Mouse (Mus musculus) cerebral cortex, adult 2 months (tissue): ENCODE results near the gene Map7d1.

Source experiments
- WGBS: fragments of 180-500 bp; shearing (Covaris S2); methylation state at CpG from one replicate; pipeline ENCODE4 v1.1.7; 2018; 5-methylcytosine and 5-hydroxymethylcytosine counted together

The Map7d1 gene

DNA sequence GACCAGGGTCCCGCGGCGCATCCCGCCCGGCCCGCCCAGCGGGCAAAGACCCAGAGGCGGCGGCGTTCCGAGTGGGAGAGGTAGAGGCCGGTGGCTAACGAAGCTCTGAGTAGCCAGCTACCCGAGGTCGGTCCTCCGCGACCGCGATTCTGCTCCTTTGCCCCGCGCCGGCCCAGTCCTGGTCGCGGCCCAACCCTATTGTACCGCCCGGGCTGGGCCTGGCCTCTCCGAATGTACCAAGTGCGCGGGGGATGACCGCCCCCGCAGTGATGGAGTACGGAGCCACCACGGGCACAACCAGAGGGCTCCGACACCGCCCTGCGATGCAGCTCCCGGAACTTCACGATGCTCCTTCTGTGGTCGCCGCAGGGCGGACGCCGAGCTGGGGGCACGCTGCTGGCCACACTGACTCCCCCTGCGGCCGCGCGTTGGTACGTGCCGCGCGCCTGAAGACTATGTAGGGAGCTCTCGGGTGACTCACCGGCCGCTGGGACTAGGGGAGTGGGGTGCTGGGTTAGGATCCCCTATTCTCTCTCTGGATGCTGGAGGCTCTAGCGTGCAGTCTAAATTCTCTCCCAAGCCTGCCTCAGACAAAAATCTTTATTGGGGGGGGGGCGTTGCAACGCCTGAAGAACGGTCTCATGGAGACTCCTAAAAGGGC lies at the start of gene Map7d1:
Map7d1 (minus strand) TSS at position 213 of the 661 bp plus-strand sequence.
- WGBS, result under 1% methylated on average over 59 of the region's 59 CpGs

DNA sequence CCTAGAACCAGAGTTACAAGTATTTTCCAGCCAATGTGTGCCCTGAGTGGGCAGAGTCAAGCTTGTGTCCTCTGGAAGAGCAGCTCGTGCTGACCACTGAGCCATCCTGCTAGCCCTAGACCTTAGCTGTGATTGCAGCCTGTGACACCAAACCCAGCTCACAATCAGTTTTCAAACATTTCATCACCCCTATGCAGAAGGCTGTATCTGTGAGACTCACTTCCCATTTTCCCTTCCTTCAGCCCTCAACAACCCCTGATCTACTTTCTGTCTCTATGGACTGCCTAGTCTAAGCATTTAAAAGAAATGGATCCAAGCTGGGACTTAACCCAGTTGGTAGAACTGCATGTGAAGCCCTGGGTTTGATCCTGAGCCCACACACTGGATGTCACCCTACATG lies 49.3 kb upstream of the Map7d1 start:
- 83% methylated on average over 1 of the region's 1 CpGs for WGBS

DNA sequence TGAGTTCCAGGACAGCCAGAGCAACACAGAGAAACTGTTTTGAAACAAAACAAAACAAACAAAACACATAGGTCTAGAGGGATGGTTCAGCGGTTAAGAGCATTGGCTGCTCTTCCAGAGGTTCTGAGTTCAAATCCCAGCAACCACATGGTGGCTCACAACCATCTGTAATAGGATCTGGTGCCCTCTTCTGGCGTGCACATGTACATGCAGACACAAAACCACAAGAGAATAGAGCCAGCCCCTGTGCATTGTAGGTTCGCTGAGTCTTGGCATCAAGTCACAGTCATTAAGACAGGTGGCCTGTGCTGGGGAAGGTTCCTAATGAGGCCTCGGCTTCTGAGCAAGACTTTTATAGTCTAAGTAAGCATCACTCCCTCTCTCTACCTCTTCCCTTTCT lies 47.7 kb upstream of the Map7d1 start:
- 58% methylated on average over 4 of the region's 4 CpGs for WGBS

DNA sequence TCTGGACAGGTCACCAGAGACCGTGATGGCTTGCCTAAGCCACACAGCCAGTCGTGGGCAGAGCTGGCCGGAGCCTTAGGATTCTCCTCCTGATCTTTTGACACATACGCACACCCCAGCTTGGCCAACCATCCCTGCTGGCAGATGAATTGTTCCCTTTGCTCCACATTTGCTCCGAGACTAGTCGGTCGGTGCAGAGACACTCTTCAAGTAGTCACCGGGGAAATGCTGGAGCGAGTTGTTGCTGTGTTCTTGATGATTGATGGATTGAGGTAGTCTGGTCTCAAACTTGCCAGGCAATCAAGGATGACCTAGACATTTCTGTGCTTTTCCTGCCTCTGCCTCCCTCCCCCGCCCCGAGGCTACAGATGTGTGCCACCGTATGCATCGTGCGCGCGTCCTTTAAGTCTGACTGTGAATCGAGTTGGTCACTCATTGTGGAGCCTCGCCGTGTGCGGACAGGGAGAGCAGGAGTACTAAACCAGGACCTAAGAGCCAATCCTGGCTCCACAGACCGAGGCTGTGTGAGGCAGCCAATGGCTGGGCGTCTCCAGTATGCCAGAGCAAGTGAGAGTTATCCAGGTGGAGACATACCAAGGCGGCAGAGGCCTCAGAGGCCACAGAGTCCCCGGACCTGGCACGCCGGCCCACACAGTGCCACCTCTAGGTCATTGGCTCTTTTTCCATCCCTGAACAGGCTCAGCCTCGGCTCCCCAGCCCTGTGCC lies 45.6 kb upstream of the Map7d1 start:
- WGBS, result 26% methylated on average over 27 of the region's 27 CpGs

DNA sequence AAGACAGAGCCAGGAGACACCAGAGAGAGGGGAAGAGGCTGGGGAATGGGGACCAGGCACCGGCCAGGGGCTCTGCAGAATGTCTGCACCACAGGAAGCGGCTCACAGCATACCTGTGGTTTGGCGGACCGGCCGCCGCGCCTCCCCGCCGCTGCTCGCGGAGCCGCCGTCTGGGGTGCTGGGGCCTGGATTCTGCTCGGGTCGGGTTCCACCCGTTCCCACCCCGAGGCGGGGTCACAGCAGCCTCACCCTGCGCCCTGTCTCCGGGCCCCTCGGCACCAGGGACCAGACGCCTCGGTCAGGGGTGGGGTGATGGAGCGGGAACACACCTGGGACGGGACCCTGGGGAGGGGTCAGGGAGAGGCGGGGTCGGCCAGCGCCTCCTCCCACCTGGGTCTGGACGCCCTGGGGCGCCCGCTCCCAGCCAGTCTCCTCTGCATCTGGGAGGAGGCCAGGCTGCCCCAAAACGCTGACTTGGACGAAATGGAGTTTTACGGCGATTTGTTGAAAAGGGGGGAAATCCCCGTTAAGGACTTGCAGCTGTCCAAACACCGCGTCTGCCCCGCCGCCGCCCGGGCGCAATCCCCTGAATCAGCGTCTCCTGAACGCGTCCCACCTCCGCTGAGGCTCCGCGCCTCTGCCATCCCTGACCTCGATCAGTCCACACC lies 44.9 kb upstream of the Map7d1 start:
- 3% methylated on average over 46 of the region's 50 CpGs for WGBS

DNA sequence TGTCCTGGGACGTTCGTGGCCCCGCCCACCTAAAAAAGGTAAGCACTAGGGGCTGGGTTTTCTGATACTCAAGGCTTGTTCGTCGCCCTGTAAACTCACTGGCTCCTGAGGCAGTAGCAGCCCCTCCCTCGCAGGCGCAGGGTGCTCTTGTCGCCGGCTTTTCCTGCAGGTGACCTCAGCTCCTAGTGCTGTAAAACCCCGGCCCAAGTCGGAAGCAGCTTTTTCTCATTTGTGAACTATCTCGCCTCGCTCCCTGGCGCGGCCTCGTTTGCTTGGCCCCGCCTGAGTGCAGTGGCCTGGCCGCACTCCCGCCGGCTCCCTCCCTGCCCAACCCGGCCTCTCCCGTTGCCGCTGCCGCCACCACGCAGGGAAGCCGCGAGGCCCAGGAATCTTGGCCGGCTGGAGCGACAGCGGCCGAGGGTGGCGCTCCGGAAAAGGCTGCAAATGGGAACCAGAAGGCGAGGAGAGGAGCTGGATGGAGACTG lies 40.5 kb upstream of the Map7d1 start:
- 2% methylated on average over 34 of the region's 34 CpGs for WGBS

DNA sequence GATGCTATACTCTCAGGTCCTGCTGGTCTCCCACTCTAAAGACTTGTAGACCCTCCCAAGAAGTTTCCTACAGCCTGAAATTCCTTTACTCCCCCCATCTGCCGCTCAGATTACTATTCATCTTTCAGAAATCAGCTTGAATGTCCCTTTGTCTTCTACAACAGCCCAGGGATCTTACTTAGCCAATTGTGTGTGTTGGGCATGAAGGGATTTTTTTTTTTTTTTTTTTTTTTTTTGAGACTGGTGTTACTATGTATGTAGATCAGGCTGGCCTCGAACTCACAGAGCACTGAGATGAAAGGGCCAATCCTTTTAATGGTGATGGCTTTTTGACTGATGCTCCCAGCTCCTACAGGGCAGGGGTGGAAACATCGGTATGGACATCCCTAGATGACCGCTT lies 39.8 kb upstream of the Map7d1 start:
- WGBS, result 54% methylated on average over 4 of the region's 4 CpGs

DNA sequence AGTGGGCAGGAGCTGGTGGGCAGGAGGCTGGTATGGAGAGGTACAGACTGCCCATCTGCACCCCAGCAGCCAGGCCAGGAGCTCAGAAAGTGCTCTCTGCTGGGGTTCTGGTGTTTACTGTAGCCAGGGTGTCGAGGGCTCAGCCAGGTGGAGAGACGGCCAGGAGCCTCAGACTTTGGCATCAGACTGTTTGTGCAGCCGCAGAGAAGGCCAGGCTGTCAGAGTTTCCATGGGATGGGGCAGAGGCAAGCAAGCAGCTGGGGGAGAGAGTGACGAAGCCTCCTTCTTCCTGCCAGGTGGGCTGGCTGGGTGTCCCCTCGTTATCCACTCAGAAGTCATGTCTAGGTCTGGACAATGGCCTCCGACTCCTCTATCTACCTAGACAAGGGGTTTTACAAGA lies 39.0 kb upstream of the Map7d1 start:
- WGBS, result 89% methylated on average over 6 of the region's 6 CpGs

DNA sequence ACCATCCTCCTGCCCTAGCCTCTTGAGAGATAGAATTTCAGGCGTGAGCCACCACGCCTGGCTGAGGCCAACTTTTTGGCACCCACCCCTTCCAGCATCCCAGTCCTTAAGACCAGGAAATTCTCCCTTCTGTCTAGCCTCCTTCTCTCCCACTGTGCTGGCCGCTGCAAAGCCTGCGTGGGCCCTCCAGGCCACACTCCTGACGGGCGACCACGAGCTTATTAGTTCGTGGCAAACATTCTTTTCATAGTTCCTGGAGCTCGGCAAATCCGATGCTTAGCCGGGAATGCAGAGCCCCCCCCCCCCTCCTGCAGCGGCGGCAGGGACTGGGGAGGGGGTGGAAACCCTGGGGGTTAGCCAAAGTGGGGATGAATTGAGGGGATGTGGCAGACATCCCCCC lies 35.1 kb upstream of the Map7d1 start:
- 46% methylated on average over 13 of the region's 13 CpGs for WGBS

DNA sequence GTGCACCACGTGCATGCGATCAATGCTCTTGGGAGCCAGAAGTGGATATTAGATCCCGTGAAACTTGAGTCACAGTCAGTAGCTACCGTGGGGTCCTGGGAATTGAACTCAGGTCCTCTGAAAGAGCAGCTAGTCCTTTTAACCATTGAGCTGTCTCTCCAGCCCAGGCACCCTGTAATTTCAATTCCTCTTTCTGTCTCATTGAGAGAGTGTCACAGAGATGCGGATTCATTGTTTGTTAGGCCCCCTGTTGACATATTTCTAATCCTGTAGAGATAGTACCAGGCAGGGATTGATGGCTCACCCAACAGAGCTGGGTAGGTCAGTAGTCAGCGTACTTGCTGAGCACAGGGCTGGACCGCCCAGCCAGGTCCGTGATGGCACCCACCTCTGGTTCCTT lies 34.2 kb upstream of the Map7d1 start:
- WGBS, result 91% methylated on average over 8 of the region's 8 CpGs

DNA sequence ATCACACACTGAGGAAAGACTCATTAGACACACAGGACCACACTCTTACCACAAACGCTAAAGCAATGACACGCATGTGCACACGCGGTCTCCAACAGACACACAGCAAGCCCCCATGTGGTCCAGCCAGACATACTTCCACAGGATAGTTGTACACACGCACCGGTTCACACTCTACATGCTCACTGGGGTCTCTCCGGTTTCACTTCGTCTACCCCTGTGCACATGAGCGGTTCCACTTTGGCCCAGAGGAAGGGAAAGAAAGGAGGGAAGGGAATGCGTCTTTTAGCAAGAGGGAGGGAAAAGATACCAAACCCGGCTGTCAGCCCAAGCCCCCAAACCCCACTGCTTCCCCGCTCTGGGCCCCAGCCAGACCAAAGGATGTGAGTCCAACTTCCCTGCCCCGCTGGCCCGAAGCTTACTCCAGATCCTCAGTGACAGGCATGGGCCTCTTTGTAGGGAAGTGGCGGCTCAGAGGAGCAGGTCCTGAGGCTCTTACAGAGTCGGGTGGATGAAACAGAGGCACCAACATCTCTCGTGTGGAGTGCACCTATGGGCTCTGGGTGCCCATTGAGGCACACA lies 32.0 kb upstream of the Map7d1 start:
- 59% methylated on average over 17 of the region's 17 CpGs for WGBS

DNA sequence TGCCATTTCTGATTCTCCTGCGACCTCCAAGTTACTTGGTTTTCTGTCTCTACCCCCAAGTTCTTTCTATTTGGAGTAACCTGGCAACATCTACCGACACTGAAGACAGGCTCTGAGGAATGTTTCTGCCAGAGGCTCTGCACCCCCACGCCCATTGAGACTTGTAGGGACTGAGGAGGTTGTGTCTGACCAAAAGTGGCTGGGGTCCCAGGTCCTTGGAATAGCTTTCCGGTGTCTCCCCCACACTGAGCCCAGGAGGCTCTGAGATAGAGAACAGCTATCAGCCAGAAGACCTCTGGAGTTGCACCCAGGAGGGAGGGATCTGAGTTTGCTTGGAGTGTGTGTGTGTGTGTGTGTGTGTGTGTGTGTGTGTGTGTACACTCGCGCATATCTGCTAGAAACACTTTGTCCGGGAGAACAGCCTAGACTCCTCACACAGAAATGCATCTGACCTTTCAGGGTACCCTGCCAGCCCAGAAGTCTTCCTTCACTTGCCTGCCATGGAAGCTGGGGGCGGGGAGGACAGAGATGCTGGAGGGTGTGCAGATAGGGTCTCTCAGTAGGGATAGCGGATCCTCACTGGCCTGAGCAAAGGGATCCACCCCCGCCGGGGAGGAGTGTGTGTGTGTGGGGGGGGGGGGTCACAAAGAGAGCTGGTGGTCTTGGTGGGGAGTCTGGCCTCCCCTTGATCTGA lies 31.3 kb upstream of the Map7d1 start:
- WGBS, result 37% methylated on average over 11 of the region's 11 CpGs

DNA sequence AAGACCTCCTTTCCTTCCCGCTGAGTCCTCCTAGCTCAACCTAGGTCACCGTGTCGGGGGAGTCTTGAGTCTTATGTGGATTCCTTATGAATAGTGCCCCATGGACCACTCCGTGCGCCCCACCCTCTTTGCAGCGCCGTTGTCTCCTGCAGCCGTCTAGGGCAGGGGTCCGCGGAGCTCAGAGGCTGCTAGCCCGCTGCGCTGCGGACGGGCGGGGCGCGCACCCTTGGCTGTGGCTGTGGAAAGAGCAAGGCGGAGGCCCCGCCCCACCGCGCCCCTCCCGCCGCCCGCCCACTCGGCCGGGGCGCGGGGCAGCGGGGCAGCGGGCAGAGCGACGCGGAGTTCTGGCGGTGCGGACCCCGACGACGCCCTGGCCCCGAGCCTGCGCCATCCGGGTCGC lies 30.3 kb upstream of the Map7d1 start, which contains the start of gene Col8a2:
Col8a2 (plus strand) TSS at position 302 of the 400 bp plus-strand sequence.
- 3% methylated on average over 37 of the region's 42 CpGs for WGBS

DNA sequence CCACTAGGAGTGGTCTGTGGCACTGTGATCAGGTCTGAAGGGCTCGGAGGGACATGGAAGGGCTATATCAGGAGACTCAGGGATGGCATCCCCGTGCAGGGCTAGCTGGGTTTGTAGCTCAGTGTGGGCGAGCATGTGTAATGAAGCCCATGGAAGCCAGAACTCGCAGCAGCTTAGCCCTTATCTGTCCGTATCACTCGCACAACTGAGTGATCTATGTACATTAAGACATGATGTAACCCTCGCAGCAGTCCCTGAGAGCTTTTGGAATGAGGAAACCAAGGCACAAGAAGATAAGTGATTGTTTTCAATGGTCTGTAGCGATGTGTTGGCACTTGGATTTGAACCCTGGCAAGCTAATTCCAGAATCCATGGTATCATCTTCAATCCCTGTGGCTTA lies 27.4 kb upstream of the Map7d1 start:
- 92% methylated on average over 8 of the region's 8 CpGs for WGBS

DNA sequence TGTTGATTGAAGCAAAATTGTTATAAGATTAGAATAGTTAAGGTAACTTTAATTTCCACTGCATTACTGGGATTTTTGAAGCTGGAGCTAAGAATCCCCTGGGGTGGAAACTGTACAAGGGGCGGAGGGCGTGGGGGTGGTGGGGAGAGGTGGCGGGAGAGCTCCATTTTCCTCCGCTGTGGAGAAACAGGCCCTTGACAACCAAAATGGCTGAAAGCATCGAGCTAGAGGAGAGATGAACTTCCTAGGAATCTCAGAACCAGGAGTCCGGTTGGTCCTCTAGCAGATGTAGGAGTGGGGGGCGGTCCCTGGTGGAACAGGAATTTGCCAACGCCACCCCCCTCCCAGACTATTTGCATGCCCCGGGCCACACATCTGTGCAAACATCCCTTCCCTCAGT lies 25.6 kb upstream of the Map7d1 start:
- 86% methylated on average over 9 of the region's 9 CpGs for WGBS

DNA sequence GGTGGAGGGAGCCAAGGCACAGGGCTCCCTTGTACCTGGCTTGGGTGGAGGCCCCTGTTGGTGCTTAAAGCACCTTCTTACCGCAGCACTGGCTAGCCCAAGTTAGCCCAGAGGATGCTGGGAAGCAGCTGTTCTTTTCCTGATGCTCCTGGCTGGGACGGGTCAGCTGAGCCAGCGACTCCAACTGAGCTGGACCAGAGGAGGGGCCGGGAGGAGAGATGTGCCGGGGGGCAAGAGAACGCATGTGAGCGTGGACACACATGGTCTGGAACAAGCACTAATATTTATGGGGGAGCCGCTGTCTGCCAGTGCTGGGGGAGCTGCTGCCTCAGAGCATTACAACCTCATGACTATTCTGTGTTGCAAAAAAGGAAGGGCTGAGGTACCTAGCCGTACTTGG lies 22.8 kb upstream of the Map7d1 start:
- WGBS, result 77% methylated on average over 9 of the region's 9 CpGs

DNA sequence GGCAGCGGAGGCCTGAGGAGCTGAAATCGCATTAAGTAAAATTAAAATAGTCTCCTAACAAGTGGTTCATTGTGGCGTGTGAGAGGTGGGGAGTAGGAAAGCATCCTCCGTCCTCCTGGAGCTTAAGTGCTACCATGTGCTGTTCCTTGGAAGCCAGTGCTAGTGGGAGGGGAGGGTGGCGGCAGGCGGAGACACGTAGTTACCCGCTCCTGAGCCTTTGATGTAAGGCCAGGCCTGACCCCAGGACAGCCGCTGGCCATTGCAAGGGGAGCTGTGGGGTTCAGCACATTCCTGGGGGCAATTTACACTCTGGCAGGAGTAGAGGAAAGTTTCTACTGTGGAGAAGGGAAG lies 22.4 kb upstream of the Map7d1 start:
- 44% methylated on average over 9 of the region's 9 CpGs for WGBS

DNA sequence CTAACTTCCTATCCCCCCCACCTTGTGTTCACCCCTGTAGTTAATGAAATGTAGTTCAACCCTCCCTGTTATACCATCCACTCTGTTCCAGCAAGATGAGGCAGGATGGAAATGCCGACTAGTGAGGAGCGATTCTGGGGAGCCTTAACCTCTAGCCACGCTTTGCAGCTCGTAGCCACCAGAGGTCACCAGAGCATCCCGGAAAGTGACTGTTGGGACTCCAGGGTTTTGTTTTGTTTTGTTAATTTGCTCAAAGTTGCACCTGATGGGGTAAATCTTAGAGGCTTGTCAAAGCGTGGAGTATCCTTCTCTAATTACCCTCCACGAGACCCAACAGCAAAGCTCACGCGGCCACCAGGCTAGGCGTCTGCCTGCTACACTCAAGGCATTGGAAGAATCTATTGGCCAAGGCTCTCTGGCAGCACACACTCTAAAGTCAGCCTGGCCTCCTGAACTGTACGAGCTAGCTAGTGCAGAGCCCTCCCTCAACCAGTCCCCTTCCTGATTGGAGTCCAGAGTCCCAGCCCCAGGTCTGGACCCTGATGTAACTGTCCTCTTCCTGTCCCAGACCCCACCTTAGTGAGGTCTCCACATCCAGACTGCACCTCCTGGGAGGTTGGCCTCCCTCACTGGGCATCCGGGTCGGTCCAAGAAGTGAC lies 21.9 kb upstream of the Map7d1 start:
- 27% methylated on average over 13 of the region's 13 CpGs for WGBS

DNA sequence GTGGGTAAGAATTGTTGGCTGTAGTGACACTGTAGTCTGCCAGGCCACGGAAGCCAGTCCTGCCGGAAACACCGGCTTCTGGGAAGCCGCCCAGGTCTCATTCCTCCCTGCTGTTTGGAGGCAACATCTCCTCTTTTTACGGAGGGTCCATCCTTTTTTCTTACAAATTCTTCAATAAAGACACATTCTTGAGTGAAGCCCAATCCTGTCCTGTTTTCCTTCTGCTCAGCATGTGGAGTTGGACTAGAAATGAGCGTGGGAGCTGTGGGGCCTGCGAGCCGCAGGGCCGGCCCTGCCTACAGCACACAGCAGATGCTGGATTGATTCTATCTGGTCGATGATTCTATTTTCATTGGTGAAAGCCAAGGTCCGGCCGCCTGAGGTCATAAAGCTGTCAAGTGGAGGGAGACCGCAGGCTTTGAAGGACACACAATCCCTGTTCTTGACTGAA lies 19.6 kb upstream of the Map7d1 start:
- WGBS, result 65% methylated on average over 13 of the region's 13 CpGs

DNA sequence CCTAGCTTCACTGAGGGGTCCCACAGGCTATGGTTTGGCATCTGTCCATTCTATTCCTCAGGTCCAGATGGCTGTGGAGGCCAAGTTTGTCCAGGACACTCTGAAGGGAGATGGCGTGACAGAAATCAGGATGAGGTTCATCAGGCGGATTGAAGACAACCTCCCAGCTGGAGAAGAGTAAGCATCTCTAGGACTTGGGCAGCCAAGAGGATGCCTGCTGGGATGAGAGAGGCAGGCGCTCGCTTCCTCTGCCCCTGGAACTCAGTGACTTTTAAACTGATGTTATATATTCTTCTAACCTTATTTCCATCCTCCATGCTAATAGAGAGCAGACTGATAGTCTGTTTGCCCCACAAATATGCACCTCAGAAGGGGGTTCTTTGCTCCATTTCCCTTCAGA lies 18.9 kb upstream of the Map7d1 start:
- 89% methylated on average over 4 of the region's 4 CpGs for WGBS

DNA sequence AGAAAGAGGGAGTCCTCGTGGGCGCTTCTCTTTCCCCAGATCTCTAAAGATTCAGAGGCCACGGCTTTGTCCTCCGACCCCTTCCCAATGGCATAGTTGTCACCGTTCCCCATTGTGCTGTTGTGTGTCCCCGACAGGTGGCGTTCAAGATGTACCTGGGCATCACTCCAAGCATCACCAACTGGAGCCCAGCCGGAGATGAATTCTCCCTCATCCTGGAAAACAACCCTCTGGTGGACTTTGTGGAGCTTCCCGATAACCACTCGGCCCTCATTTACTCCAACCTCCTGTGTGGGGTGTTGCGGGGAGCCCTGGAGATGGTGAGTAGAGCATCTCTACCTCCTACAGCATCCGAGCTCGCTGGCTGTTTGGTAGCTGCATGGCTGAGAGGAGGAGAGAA lies 17.6 kb upstream of the Map7d1 start:
- WGBS, result 57% methylated on average over 13 of the region's 13 CpGs
